Mouse (Mus musculus): Measurements from ENCODE around the gene Dagla. TPM values are rescaled to one million over a fixed set of nuclear protein-coding genes. Genes with fewer than 3 reads are reported as not detected.

Gene Dagla
- total and polyA plus RNA-seq, 2 experiments from 2014 or later, result 0.60 to 0.92 TPM

- no peaks in the 10 kb centered on the region for H3K27me3 ChIP-seq (ENCODE audit: control insufficient read depth, insufficient read depth, low read length)
- ATAC-seq (ENCODE audit: insufficient read depth, low read depth), result no peak
- peaks cover 17% of the 10 kb centered on the region for H3K4me1 ChIP-seq (ENCODE audit: control insufficient read depth, insufficient read depth)
These were observed 25.9 kb downstream of the Dagla start for GRCm38 (mm10) chr19:10278669-10279324.

GRCm38 (mm10) chr19:10277759-10278158 is 26.9 kb downstream of the Dagla start:
- H3K4me2 ChIP-seq (ENCODE audit: low read depth, low read length), result no peak overlapping the region
- H3K27me3 ChIP-seq (ENCODE audit: control insufficient read depth, insufficient read depth, low read length), result no peaks in the 10 kb centered on the region
- ATAC-seq (ENCODE audit: insufficient read depth, low read depth) (no peak), DNase-seq (ENCODE audit: low spot score) (no peak)
- H3K4me3 ChIP-seq (ENCODE audit: low read depth, low read length), result no peak overlapping the region
- no peaks in the 10 kb centered on the region for H3K36me3 ChIP-seq (replicated peaks; ENCODE audit: control insufficient read depth, insufficient read depth, low read length)
- no peaks in the 10 kb centered on the region for H3K9me3 ChIP-seq (replicated peaks; ENCODE audit: control insufficient read depth, low read length)
- H3K27ac ChIP-seq (ENCODE audit: low read depth), result no peak overlapping the region
- H3K9ac ChIP-seq (replicated peaks; ENCODE audit: low read depth, low read length), result no peak overlapping the region
- peaks cover 17% of the 10 kb centered on the region for H3K4me1 ChIP-seq (ENCODE audit: control insufficient read depth, insufficient read depth)
- TF ChIP-seq CTCF (IDR thresholded peaks at IDR 0.05; ENCODE audit: low read depth), result no peak
- WGBS, result 58% methylated on average over 5 of the region's 5 CpGs

More at GRCm38 (mm10) chr19:10278669-10279324, 25.9 kb downstream of the Dagla start:
- Histone ChIP-seq H3K27ac (ENCODE audit: low read depth) (no peak overlapping the region), H3K9me3 (replicated peaks; ENCODE audit: control insufficient read depth, low read length) (no peaks in the 10 kb centered on the region), H3K9ac (replicated peaks; ENCODE audit: low read depth, low read length) (no peak overlapping the region), H3K4me3 (ENCODE audit: low read depth, low read length) (no peak overlapping the region), H3K4me2 (ENCODE audit: low read depth, low read length) (no peak overlapping the region), H3K36me3 (replicated peaks; ENCODE audit: control insufficient read depth, insufficient read depth, low read length) (no peaks in the 10 kb centered on the region)
- 54% methylated on average over 6 of the region's 6 CpGs for WGBS
- no peak for TF ChIP-seq CTCF (IDR thresholded peaks at IDR 0.05; ENCODE audit: low read depth)
- TF ChIP-seq EP300 (IDR thresholded peaks at IDR 0.05; ENCODE audit: low read depth), result no peak
- DNase-seq (ENCODE audit: low spot score), result no peak

GRCm38 (mm10) chr19:10277331-10277730 is 27.3 kb downstream of the Dagla start:
- Histone ChIP-seq H3K4me3 (ENCODE audit: low read depth, low read length) (no peak overlapping the region), H3K4me1 (ENCODE audit: control insufficient read depth, insufficient read depth) (peaks cover 17% of the 10 kb centered on the region), H3K36me3 (replicated peaks; ENCODE audit: control insufficient read depth, insufficient read depth, low read length) (no peaks in the 10 kb centered on the region), H3K27me3 (ENCODE audit: control insufficient read depth, insufficient read depth, low read length) (no peaks in the 10 kb centered on the region), H3K27ac (ENCODE audit: low read depth) (no peak overlapping the region), H3K4me2 (ENCODE audit: low read depth, low read length) (no peak overlapping the region), H3K9ac (replicated peaks; ENCODE audit: low read depth, low read length) (no peak overlapping the region), H3K9me3 (replicated peaks; ENCODE audit: control insufficient read depth, low read length) (no peaks in the 10 kb centered on the region)
- TF ChIP-seq EP300 (IDR thresholded peaks at IDR 0.05; ENCODE audit: low read depth), result no peak
- no peak for TF ChIP-seq CTCF (IDR thresholded peaks at IDR 0.05; ENCODE audit: low read depth)
- 12% methylated on average over 17 of the region's 17 CpGs for WGBS
- DNase-seq (ENCODE audit: low spot score) (no peak), ATAC-seq (ENCODE audit: insufficient read depth, low read depth) (0 out of 2 replicates have a peak, but pooled peaks have one; percentile 37)

GRCm38 (mm10) chr19:10276483-10277144 is 28.1 kb downstream of the Dagla start:
- no peak for ATAC-seq (ENCODE audit: insufficient read depth, low read depth)
- TF ChIP-seq CTCF (IDR thresholded peaks at IDR 0.05; ENCODE audit: low read depth), result no peak
- TF ChIP-seq EP300 (IDR thresholded peaks at IDR 0.05; ENCODE audit: low read depth), result no peak
- Histone ChIP-seq H3K9ac (replicated peaks; ENCODE audit: low read depth, low read length) (no peak overlapping the region), H3K27me3 (ENCODE audit: control insufficient read depth, insufficient read depth, low read length) (no peaks in the 10 kb centered on the region), H3K36me3 (replicated peaks; ENCODE audit: control insufficient read depth, insufficient read depth, low read length) (no peaks in the 10 kb centered on the region), H3K27ac (ENCODE audit: low read depth) (no peak overlapping the region), H3K9me3 (replicated peaks; ENCODE audit: control insufficient read depth, low read length) (no peaks in the 10 kb centered on the region), H3K4me3 (ENCODE audit: low read depth, low read length) (no peak overlapping the region), H3K4me1 (ENCODE audit: control insufficient read depth, insufficient read depth) (peaks cover 11% of the 10 kb centered on the region), H3K4me2 (ENCODE audit: low read depth, low read length) (no peak overlapping the region)
- no peak for DNase-seq (ENCODE audit: low spot score)
- WGBS, result 79% methylated on average over 12 of the region's 12 CpGs

- TF ChIP-seq EP300 (IDR thresholded peaks at IDR 0.05; ENCODE audit: low read depth) (no peak), CTCF (IDR thresholded peaks at IDR 0.05; ENCODE audit: low read depth) (no peak)
- H3K4me2 ChIP-seq (ENCODE audit: low read depth, low read length), result no peak overlapping the region
- DNase-seq (ENCODE audit: low spot score) (no peak), ATAC-seq (ENCODE audit: insufficient read depth, low read depth) (no peak)
- no peak overlapping the region for H3K9ac ChIP-seq (replicated peaks; ENCODE audit: low read depth, low read length)
- H3K27me3 ChIP-seq (ENCODE audit: control insufficient read depth, insufficient read depth, low read length), result no peaks in the 10 kb centered on the region
- H3K9me3 ChIP-seq (replicated peaks; ENCODE audit: control insufficient read depth, low read length), result no peaks in the 10 kb centered on the region
- no peak overlapping the region for H3K4me3 ChIP-seq (ENCODE audit: low read depth, low read length)
- no peak overlapping the region for H3K27ac ChIP-seq (ENCODE audit: low read depth)
- H3K4me1 ChIP-seq (ENCODE audit: control insufficient read depth, insufficient read depth), result no peaks in the 10 kb centered on the region; the same call in 1 of the 2 replicates
- WGBS, result 53% methylated on average over 5 of the region's 5 CpGs
- no peaks in the 10 kb centered on the region for H3K36me3 ChIP-seq (replicated peaks; ENCODE audit: control insufficient read depth, insufficient read depth, low read length)
These were observed 30.6 kb downstream of the Dagla start for GRCm38 (mm10) chr19:10274056-10274455.

Measured in heart, postnatal 0 days (tissue).